Mouse (Mus musculus): ENCODE data around the gene Cog2. TPM values are rescaled to one million over a fixed set of nuclear protein-coding genes. Genes with fewer than 3 reads are reported as not detected.

The Cog2 gene
- polyA plus RNA-seq, 1 experiment from 2014 or later = 41.4 TPM

DNA sequence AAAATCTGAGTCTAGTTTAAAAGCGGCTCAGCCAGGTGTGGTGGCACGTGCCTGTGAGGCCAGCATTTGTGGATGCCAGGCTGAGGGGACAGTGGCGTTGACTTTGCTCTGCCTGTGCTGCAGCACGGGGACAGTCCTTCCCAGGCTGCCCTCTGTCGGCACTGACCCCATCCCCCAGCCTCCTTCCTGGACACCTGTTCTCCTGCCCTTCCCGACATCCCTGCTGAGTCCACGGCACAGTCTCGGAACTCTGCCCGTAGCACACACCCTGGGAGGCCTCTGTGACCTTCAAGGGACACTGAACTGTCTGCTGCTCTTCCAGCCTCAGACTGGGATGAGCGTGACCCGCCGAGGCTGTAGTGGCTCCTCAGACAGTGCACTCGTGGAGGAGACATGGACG is 9.5 kb downstream of the Cog2 start:
- Histone ChIP-seq H3K27me3 (ENCODE audit: control insufficient read depth, insufficient read depth, low read length) (no peaks in the 10 kb centered on the region), H3K36me3 (ENCODE audit: control insufficient read depth, insufficient read depth, low read length) (no peaks in the 10 kb centered on the region; the same call in 1 of the 2 replicates), H3K4me1 (replicated peaks; ENCODE audit: control insufficient read depth, insufficient read depth, low read length) (no peaks in the 10 kb centered on the region), H3K4me3 (ENCODE audit: low read depth, low read length) (no peak overlapping the region), H3K9me3 (ENCODE audit: control insufficient read depth, low read length) (no peaks in the 10 kb centered on the region), H3K9ac (ENCODE audit: low read length) (no peak overlapping the region), H3K4me2 (ENCODE audit: low read depth, low read length, severe bottlenecking) (no peak overlapping the region), H3K27ac (ENCODE audit: low read depth, low read length) (no peak overlapping the region)
- WGBS = 94% methylated on average over 14 of the region's 14 CpGs
- ATAC-seq (replicated peaks; ENCODE audit: low FRiP score) (no peak), DNase-seq (ENCODE audit: low spot score) (no peak)

GRCm38 (mm10) chr8:124530556-124530955 is 10.0 kb downstream of the Cog2 start:
- H3K27me3 ChIP-seq (ENCODE audit: control insufficient read depth, insufficient read depth, low read length) = no peaks in the 10 kb centered on the region
- H3K36me3 ChIP-seq (ENCODE audit: control insufficient read depth, insufficient read depth, low read length) = no peaks in the 10 kb centered on the region; the same call in 1 of the 2 replicates
- 98% methylated on average over 7 of the region's 7 CpGs for WGBS
- H3K27ac ChIP-seq (ENCODE audit: low read depth, low read length) = no peak overlapping the region
- no peak overlapping the region for H3K9ac ChIP-seq (ENCODE audit: low read length)
- H3K4me1 ChIP-seq (replicated peaks; ENCODE audit: control insufficient read depth, insufficient read depth, low read length) = no peaks in the 10 kb centered on the region
- no peak for DNase-seq (ENCODE audit: low spot score)
- no peaks in the 10 kb centered on the region for H3K9me3 ChIP-seq (ENCODE audit: control insufficient read depth, low read length)
- no peak for ATAC-seq (replicated peaks; ENCODE audit: low FRiP score)
- H3K4me2 ChIP-seq (ENCODE audit: low read depth, low read length, severe bottlenecking) = no peak overlapping the region
- no peak overlapping the region for H3K4me3 ChIP-seq (ENCODE audit: low read depth, low read length)

DNA sequence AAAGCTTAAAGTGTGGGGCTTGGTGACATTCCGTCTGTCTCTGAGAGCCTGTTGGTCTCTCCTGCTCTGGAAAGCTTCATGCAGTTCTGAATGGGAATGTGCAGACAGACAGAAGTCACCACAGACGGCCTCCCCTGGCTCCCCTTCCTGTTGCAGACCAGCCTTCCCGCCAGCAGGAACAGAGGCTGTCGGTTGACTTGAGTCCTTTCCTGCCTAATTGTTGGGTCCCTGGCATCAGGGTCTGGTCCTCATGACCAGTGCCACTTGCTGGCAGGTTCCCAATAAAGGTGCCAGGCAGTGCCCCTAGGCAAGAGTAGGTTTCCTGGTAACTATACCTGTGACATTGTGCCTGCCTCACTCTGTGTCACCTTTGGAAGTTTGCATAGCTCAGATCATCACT is 10.4 kb downstream of the Cog2 start:
- no peaks in the 10 kb centered on the region; the same call in 1 of the 2 replicates for H3K36me3 ChIP-seq (ENCODE audit: control insufficient read depth, insufficient read depth, low read length)
- 88% methylated on average over 4 of the region's 4 CpGs for WGBS

GRCm38 (mm10) chr8:124532626-124533025 is 12.1 kb downstream of the Cog2 start:
- Histone ChIP-seq H3K9me3 (ENCODE audit: control insufficient read depth, low read length) (no peaks in the 10 kb centered on the region), H3K9ac (ENCODE audit: low read length) (no peak overlapping the region), H3K4me1 (replicated peaks; ENCODE audit: control insufficient read depth, insufficient read depth, low read length) (no peaks in the 10 kb centered on the region), H3K27ac (ENCODE audit: low read depth, low read length) (no peak overlapping the region), H3K4me3 (ENCODE audit: low read depth, low read length) (no peak overlapping the region), H3K27me3 (ENCODE audit: control insufficient read depth, insufficient read depth, low read length) (no peaks in the 10 kb centered on the region), H3K4me2 (ENCODE audit: low read depth, low read length, severe bottlenecking) (no peak overlapping the region), H3K36me3 (ENCODE audit: control insufficient read depth, insufficient read depth, low read length) (no peaks in the 10 kb centered on the region; the same call in 1 of the 2 replicates)
- DNase-seq (ENCODE audit: low spot score) (no peak), ATAC-seq (replicated peaks; ENCODE audit: low FRiP score) (no peak)
- WGBS = 97% methylated on average over 3 of the region's 3 CpGs

More for the DNA sequence above, 10.4 kb downstream of the Cog2 start:
- ATAC-seq (replicated peaks; ENCODE audit: low FRiP score) (no peak), DNase-seq (ENCODE audit: low spot score) (no peak)
- Histone ChIP-seq H3K9me3 (ENCODE audit: control insufficient read depth, low read length) (no peaks in the 10 kb centered on the region), H3K4me2 (ENCODE audit: low read depth, low read length, severe bottlenecking) (no peak overlapping the region), H3K9ac (ENCODE audit: low read length) (no peak overlapping the region), H3K27ac (ENCODE audit: low read depth, low read length) (no peak overlapping the region), H3K27me3 (ENCODE audit: control insufficient read depth, insufficient read depth, low read length) (no peaks in the 10 kb centered on the region), H3K4me1 (replicated peaks; ENCODE audit: control insufficient read depth, insufficient read depth, low read length) (no peaks in the 10 kb centered on the region), H3K4me3 (ENCODE audit: low read depth, low read length) (no peak overlapping the region)

GRCm38 (mm10) chr8:124535451-124535850 is 14.9 kb downstream of the Cog2 start:
- peaks cover 2% of the 10 kb centered on the region; the same call in 1 of the 2 replicates for H3K36me3 ChIP-seq (ENCODE audit: control insufficient read depth, insufficient read depth, low read length)
- no peaks in the 10 kb centered on the region for H3K4me1 ChIP-seq (replicated peaks; ENCODE audit: control insufficient read depth, insufficient read depth, low read length)
- H3K27me3 ChIP-seq (ENCODE audit: control insufficient read depth, insufficient read depth, low read length) = no peaks in the 10 kb centered on the region
- H3K4me3 ChIP-seq (ENCODE audit: low read depth, low read length) = no peak overlapping the region
- 88% methylated on average over 5 of the region's 5 CpGs for WGBS
- no peaks in the 10 kb centered on the region for H3K9me3 ChIP-seq (ENCODE audit: control insufficient read depth, low read length)
- no peak for DNase-seq (ENCODE audit: low spot score)
- no peak overlapping the region for H3K27ac ChIP-seq (ENCODE audit: low read depth, low read length)
- no peak for ATAC-seq (replicated peaks; ENCODE audit: low FRiP score)
- H3K4me2 ChIP-seq (ENCODE audit: low read depth, low read length, severe bottlenecking) = no peak overlapping the region
- no peak overlapping the region for H3K9ac ChIP-seq (ENCODE audit: low read length)

- Histone ChIP-seq H3K9ac (ENCODE audit: low read length) (no peak overlapping the region), H3K4me2 (ENCODE audit: low read depth, low read length, severe bottlenecking) (no peak overlapping the region), H3K27me3 (ENCODE audit: control insufficient read depth, insufficient read depth, low read length) (no peaks in the 10 kb centered on the region), H3K27ac (ENCODE audit: low read depth, low read length) (no peak overlapping the region), H3K9me3 (ENCODE audit: control insufficient read depth, low read length) (no peaks in the 10 kb centered on the region), H3K36me3 (ENCODE audit: control insufficient read depth, insufficient read depth, low read length) (peaks cover 4% of the 10 kb centered on the region; the same call in 1 of the 2 replicates), H3K4me3 (ENCODE audit: low read depth, low read length) (no peak overlapping the region), H3K4me1 (replicated peaks; ENCODE audit: control insufficient read depth, insufficient read depth, low read length) (no peaks in the 10 kb centered on the region)
- ATAC-seq (replicated peaks; ENCODE audit: low FRiP score) = no peak
- 96% methylated on average over 12 of the region's 12 CpGs for WGBS
- no peak for DNase-seq (ENCODE audit: low spot score)
Measured at GRCm38 (mm10) chr8:124540906-124541305, 20.3 kb downstream of the Cog2 start.

DNA sequence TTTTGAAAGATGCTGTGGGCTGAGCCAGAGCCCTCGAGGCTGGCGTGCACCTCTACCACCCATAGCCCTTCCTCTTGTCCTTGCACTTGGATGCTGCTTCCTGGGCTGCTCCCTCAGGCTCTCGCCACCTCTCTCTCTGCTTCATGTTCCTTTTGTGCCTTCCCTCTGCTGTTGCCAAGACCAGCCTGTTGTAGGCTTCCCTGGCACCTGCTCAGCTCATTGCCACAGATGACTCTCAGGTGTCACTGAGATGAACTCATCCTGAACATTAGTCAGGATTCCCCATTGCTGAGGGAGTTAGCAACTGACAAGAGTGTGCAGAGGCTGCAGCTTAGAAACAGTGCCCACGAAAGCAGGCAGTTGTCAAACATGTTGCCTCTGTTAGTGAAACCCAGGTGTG is 21.4 kb downstream of the Cog2 start:
- Histone ChIP-seq H3K36me3 (ENCODE audit: control insufficient read depth, insufficient read depth, low read length) (peaks cover 4% of the 10 kb centered on the region; the same call in 1 of the 2 replicates), H3K27me3 (ENCODE audit: control insufficient read depth, insufficient read depth, low read length) (no peaks in the 10 kb centered on the region), H3K27ac (ENCODE audit: low read depth, low read length) (no peak overlapping the region), H3K4me3 (ENCODE audit: low read depth, low read length) (no peak overlapping the region), H3K4me1 (replicated peaks; ENCODE audit: control insufficient read depth, insufficient read depth, low read length) (no peaks in the 10 kb centered on the region), H3K9ac (ENCODE audit: low read length) (no peak overlapping the region), H3K4me2 (ENCODE audit: low read depth, low read length, severe bottlenecking) (no peak overlapping the region), H3K9me3 (ENCODE audit: control insufficient read depth, low read length) (no peaks in the 10 kb centered on the region)
- ATAC-seq (replicated peaks; ENCODE audit: low FRiP score) (no peak), DNase-seq (ENCODE audit: low spot score) (no peak)
- WGBS = 88% methylated on average over 4 of the region's 4 CpGs

DNA sequence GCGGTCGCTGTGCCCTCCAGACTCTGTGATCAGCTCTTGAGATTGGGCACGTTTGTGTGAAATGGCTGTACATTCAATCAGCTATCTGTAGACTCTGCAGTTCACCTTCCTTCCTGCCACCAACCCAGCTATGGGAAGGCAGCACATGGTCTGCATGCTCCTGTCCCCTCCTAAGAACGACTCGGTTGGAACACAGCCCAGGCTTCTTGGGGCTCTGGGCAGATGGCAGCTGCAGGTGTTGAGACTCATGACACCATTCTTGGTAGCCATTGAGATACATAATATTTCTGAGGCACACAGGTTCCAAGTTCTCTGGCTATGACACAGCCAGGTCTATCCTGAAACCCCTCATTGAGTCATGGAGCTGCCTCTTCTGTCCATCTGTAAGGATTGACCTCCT is 22.7 kb downstream of the Cog2 start:
- Histone ChIP-seq H3K9me3 (ENCODE audit: control insufficient read depth, low read length) (no peaks in the 10 kb centered on the region), H3K27me3 (ENCODE audit: control insufficient read depth, insufficient read depth, low read length) (no peaks in the 10 kb centered on the region), H3K36me3 (ENCODE audit: control insufficient read depth, insufficient read depth, low read length) (peaks cover 4% of the 10 kb centered on the region; the same call in 1 of the 2 replicates), H3K4me2 (ENCODE audit: low read depth, low read length, severe bottlenecking) (no peak overlapping the region), H3K27ac (ENCODE audit: low read depth, low read length) (no peak overlapping the region), H3K4me3 (ENCODE audit: low read depth, low read length) (no peak overlapping the region), H3K9ac (ENCODE audit: low read length) (no peak overlapping the region), H3K4me1 (replicated peaks; ENCODE audit: control insufficient read depth, insufficient read depth, low read length) (no peaks in the 10 kb centered on the region)
- ATAC-seq (replicated peaks; ENCODE audit: low FRiP score) (no peak), DNase-seq (ENCODE audit: low spot score) (no peak)
- WGBS = 97% methylated on average over 5 of the region's 5 CpGs

- WGBS = 93% methylated on average over 6 of the region's 6 CpGs
- Histone ChIP-seq H3K4me3 (ENCODE audit: low read depth, low read length) (no peak overlapping the region), H3K27me3 (ENCODE audit: control insufficient read depth, insufficient read depth, low read length) (no peaks in the 10 kb centered on the region), H3K4me1 (replicated peaks; ENCODE audit: control insufficient read depth, insufficient read depth, low read length) (no peaks in the 10 kb centered on the region), H3K9me3 (ENCODE audit: control insufficient read depth, low read length) (no peaks in the 10 kb centered on the region), H3K27ac (ENCODE audit: low read depth, low read length) (no peak overlapping the region), H3K36me3 (ENCODE audit: control insufficient read depth, insufficient read depth, low read length) (peaks cover 1% of the 10 kb centered on the region; the same call in 1 of the 2 replicates), H3K4me2 (ENCODE audit: low read depth, low read length, severe bottlenecking) (no peak overlapping the region), H3K9ac (ENCODE audit: low read length) (no peak overlapping the region)
- DNase-seq (ENCODE audit: low spot score) = no peak
- no peak for ATAC-seq (replicated peaks; ENCODE audit: low FRiP score)
Measured at GRCm38 (mm10) chr8:124546371-124546770, 25.8 kb downstream of the Cog2 start.

Measured in forebrain, embryonic 11.5 days (tissue).